20 mouse cellular contexts compared by ENCODE assay signal in genomic region chr8:116702501-116702900, GRCm38 (mm10). TPM values are rescaled to one million over a fixed set of nuclear protein-coding genes. Genes with fewer than 3 reads are reported as not detected.
A peak's percentile ranks its signal among the peaks of the same experiment; 100 is the strongest.
DNase-seq lines count a peak whose midpoint lies in the region; ATAC-seq and TF ChIP-seq lines count a peak whose summit lies in the region.
"Had no signal": no experiment of that assay in that cellular context is flagged by ENCODE, and none has a peak within 500 bp of the region (broad histone marks: within the 10 kb centered on the region; RNA-seq: fewer than 3 reads in every experiment).

No protein-coding gene starts in this region.

- no peaks in the 10 kb centered on the region for H3K27me3 ChIP-seq in midbrain, embryonic 11.5 days (ENCODE audit: control insufficient read depth, insufficient read depth, low read length)
- no peaks in the 10 kb centered on the region for H3K27me3 ChIP-seq in hindbrain, embryonic 16.5 days (replicated peaks; ENCODE audit: control insufficient read depth, insufficient read depth, low read length)
- H3K27me3 ChIP-seq: embryonic facial prominence, embryonic 12.5 days; forebrain, embryonic 15.5 days; heart, embryonic 15.5 days; intestine, embryonic 15.5 days; limb, embryonic 12.5 days had no signal

- no peak overlapping the region for H3K4me2 ChIP-seq in midbrain, embryonic 11.5 days
- H3K4me2 ChIP-seq in hindbrain, embryonic 16.5 days (ENCODE audit: low read length): no peak overlapping the region
- H3K4me2 ChIP-seq: embryonic facial prominence, embryonic 12.5 days; forebrain, embryonic 15.5 days; heart, embryonic 15.5 days; intestine, embryonic 15.5 days; limb, embryonic 12.5 days had no signal

- TF ChIP-seq CTCF in layer of hippocampus, adult 2 months (conservative IDR thresholded peaks at IDR 0.05): peak; percentile 30

- no peaks in the 10 kb centered on the region for H3K4me1 ChIP-seq in midbrain, embryonic 11.5 days (ENCODE audit: control insufficient read depth, insufficient read depth, low read length)
- H3K4me1 ChIP-seq in hindbrain, embryonic 16.5 days (ENCODE audit: control insufficient read depth, insufficient read depth, low read depth, low read length): no peaks in the 10 kb centered on the region
- H3K4me1 ChIP-seq: embryonic facial prominence, embryonic 12.5 days; forebrain, embryonic 15.5 days; heart, embryonic 15.5 days; hindbrain, embryonic 10.5 days; intestine, embryonic 15.5 days; limb, embryonic 12.5 days had no signal

- H3K9me3 ChIP-seq in midbrain, embryonic 11.5 days (ENCODE audit: control insufficient read depth, low read length): no peaks in the 10 kb centered on the region
- peaks cover 5% of the 10 kb centered on the region for H3K9me3 ChIP-seq in hindbrain, embryonic 16.5 days (ENCODE audit: control insufficient read depth, low read length)
- H3K9me3 ChIP-seq: embryonic facial prominence, embryonic 12.5 days; forebrain, embryonic 15.5 days; heart, embryonic 15.5 days; intestine, embryonic 15.5 days had no signal

- H3K4me3 ChIP-seq in layer of hippocampus, adult 2 months: no peak overlapping the region
- H3K4me3 ChIP-seq in midbrain, embryonic 11.5 days (ENCODE audit: low read depth, low read length): no peak overlapping the region
- no peak overlapping the region for H3K4me3 ChIP-seq in hindbrain, embryonic 16.5 days (ENCODE audit: low read length)
- H3K4me3 ChIP-seq: embryonic facial prominence, embryonic 12.5 days; forebrain, embryonic 15.5 days; heart, embryonic 15.5 days; hindbrain, embryonic 10.5 days; intestine, embryonic 15.5 days; limb, embryonic 12.5 days had no signal

- DNase-seq in layer of hippocampus, adult 2 months (ENCODE audit: low spot score in 2 of 2): no peak
- no peak for DNase-seq in layer of hippocampus, adult 9-11 months
- DNase-seq in A20 (ENCODE audit: low read depth, low spot score): peak; percentile 16
- DNase-seq in ES-CJ7 (ENCODE audit: low read depth, low spot score): peak; percentile 92
- DNase-seq in naive thymus-derived CD4-positive, alpha-beta T cell, adult 2 months (ENCODE audit: low read depth): peak; percentile 41
- no peak for DNase-seq in midbrain, embryonic 11.5 days (ENCODE audit: low spot score, missing footprints)
- no peak for DNase-seq in kidney, adult 8-10 months
- DNase-seq: adrenal gland, postnatal 36 days; cerebellum, adult 8-10 months; lung, postnatal 14 days; spleen, adult 18-20 months had no signal

- WGBS in midbrain, embryonic 11.5 days: 88% methylated on average over 6 of the region's 6 CpGs
- 89% methylated on average over 6 of the region's 6 CpGs for WGBS in hindbrain, embryonic 16.5 days

- no peak overlapping the region for H3K9ac ChIP-seq in midbrain, embryonic 11.5 days (ENCODE audit: low read length)
- H3K9ac ChIP-seq in hindbrain, embryonic 16.5 days (ENCODE audit: low read depth, low read length): no peak overlapping the region
- H3K9ac ChIP-seq: embryonic facial prominence, embryonic 12.5 days; forebrain, embryonic 15.5 days; heart, embryonic 15.5 days; intestine, embryonic 15.5 days; limb, embryonic 12.5 days had no signal

- H3K27ac ChIP-seq in layer of hippocampus, adult 2 months: no peak overlapping the region
- H3K27ac ChIP-seq in midbrain, embryonic 11.5 days (ENCODE audit: low read depth, low read length): no peak overlapping the region
- no peak overlapping the region for H3K27ac ChIP-seq in hindbrain, embryonic 16.5 days (ENCODE audit: low read depth, low read length)
- H3K27ac ChIP-seq: embryonic facial prominence, embryonic 12.5 days; forebrain, embryonic 15.5 days; heart, embryonic 15.5 days; hindbrain, embryonic 10.5 days; intestine, embryonic 15.5 days; limb, embryonic 12.5 days; stomach, postnatal 0 days had no signal

- H3K36me3 ChIP-seq in midbrain, embryonic 11.5 days (ENCODE audit: control insufficient read depth, insufficient read depth, low read length): no peaks in the 10 kb centered on the region
- no peaks in the 10 kb centered on the region; the same call in 1 of the 2 replicates for H3K36me3 ChIP-seq in hindbrain, embryonic 16.5 days (ENCODE audit: control insufficient read depth, insufficient read depth, low read length)
- H3K36me3 ChIP-seq: embryonic facial prominence, embryonic 12.5 days; forebrain, embryonic 15.5 days; heart, embryonic 15.5 days; hindbrain, embryonic 10.5 days; intestine, embryonic 15.5 days; limb, embryonic 12.5 days had no signal

- no peak for ATAC-seq in midbrain, embryonic 11.5 days (ENCODE audit: low FRiP score)
- ATAC-seq in hindbrain, embryonic 16.5 days: no peak
- ATAC-seq: activated CD4-positive, CD25-positive, alpha-beta regulatory T cell, adult 4 months; forebrain, embryonic 15.5 days; intestine, embryonic 15.5 days had no signal

RNA-seq across cellular contexts. Expression of gene Cdyl2, which starts 30.3 kb away (rescaled TPM):
- 1 to 10 TPM; 8.8 TPM for total RNA-seq in layer of hippocampus, adult 2 months (2021)
- 4.3 and 4.6 TPM in 2 replicates for polyA plus RNA-seq in midbrain, embryonic 11.5 days (2014; fragmentation: Nextera tagmentation; extraction: Ambion mirVana)
- 12.1 and 13.6 TPM in 2 replicates for polyA plus RNA-seq in hindbrain, embryonic 16.5 days (2015; fragmentation: Nextera tagmentation; extraction: Ambion mirVana)

Comparison
In these comparisons a context has a peak if more than half of its experiments do, and no peak if none do; other contexts are left out.
1. DNase-seq: peak in A20 (single experiment), ES-CJ7 (single experiment) and naive thymus-derived CD4-positive, alpha-beta T cell, adult 2 months (single experiment); none in layer of hippocampus, adult 2 months (0 of 2), layer of hippocampus, adult 9-11 months (single experiment), midbrain, embryonic 11.5 days (single experiment) and kidney, adult 8-10 months (0 of 2).